Mouse (Mus musculus): ENCODE results near the gene Gm12830.

DNA sequence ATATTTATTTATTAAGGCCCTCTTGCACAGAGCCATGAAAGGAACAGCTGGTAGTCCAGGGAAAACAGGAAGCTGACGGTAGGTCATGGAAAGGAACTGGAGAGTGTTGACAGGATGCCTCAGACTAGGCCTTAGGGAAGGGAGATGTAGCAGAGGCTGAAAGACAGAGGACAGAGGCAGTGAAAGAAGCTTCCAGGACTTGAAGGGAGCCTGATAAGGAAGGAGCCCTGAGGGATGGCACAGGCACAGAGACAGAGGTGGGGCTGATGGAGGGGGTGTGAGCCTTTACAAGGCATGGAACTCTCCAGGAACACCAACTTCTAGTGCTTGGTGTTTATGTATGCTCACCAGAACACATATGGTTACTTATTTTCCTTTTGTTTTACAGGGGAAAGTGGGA, 23.1 kb downstream of the Gm12830 start:
- TF ChIP-seq POLR2A (IDR thresholded peaks at IDR 0.05; ENCODE audit: borderline replicate concordance, extremely low read depth, low read depth, low read length) (no peak), CTCF (IDR thresholded peaks at IDR 0.05; ENCODE audit: insufficient read depth, low read length) (no peak)

All from lung, adult 2 months (tissue).